Mouse (Mus musculus): ENCODE measurements around the gene Tmem38a.

Gene Tmem38a

GRCm38 (mm10) chr8:72571611-72572473, at the start of gene Tmem38a:
Gene Tmem38a, plus strand, starts transcription at chr8:72572055.
- in situ Hi-C loops (cut with MboI, MseI), result loop anchor here in 1 of 2 experiments (10.0 kb wide), 1 partner anchor 783 kb away; the partner anchor contains the start of gene Large1

GRCm38 (mm10) chr8:72532103-72532502, 39.8 kb upstream of the Tmem38a start:
- in situ Hi-C loops (cut with MboI, MseI), result no loop called here

- in situ Hi-C loops (cut with MboI, MseI), result no loop called here
These were observed 37.0 kb upstream of the Tmem38a start for GRCm38 (mm10) chr8:72534888-72535287.

- in situ Hi-C loops (cut with MboI, MseI), result no loop called here
These were observed 32.6 kb upstream of the Tmem38a start for GRCm38 (mm10) chr8:72539234-72539633.

GRCm38 (mm10) chr8:72547122-72547801, 24.6 kb upstream of the Tmem38a start:
- in situ Hi-C loops (cut with MboI, MseI), result loop anchor here in 1 of 2 experiments (5.0 kb wide), 1 partner anchor 50 kb away; no protein-coding TSS in a partner anchor

GRCm38 (mm10) chr8:72547802-72548643, 23.8 kb upstream of the Tmem38a start, which contains the start of gene Med26:
Gene Med26, minus strand, starts transcription at chr8:72548270.
- in situ Hi-C loops (cut with MboI, MseI), result loop anchor here in 1 of 2 experiments (5.0 kb wide), 1 partner anchor 51 kb away; no protein-coding TSS in a partner anchor

- in situ Hi-C loops (cut with MboI, MseI), result loop anchor here in 1 of 2 experiments (5.0 kb wide), 1 partner anchor 51 kb away; no protein-coding TSS in a partner anchor
These were observed 23.1 kb upstream of the Tmem38a start for GRCm38 (mm10) chr8:72548644-72549313.

- in situ Hi-C loops (cut with MboI, MseI), result loop anchor here in 1 of 2 experiments (5.0 kb wide), 1 partner anchor 52 kb away; no protein-coding TSS in a partner anchor
These were observed 22.5 kb upstream of the Tmem38a start for GRCm38 (mm10) chr8:72549314-72549892.

GRCm38 (mm10) chr8:72555770-72556169, 16.1 kb upstream of the Tmem38a start:
- in situ Hi-C loops (cut with MboI, MseI), result no loop called here

GRCm38 (mm10) chr8:72561111-72561689, 10.7 kb upstream of the Tmem38a start:
- in situ Hi-C loops (cut with MboI, MseI), result no loop called here

- in situ Hi-C loops (cut with MboI, MseI), result loop anchor here in 1 of 2 experiments (5.0 kb wide), 1 partner anchor 156 kb away; the partner anchor contains the start of gene Sin3b
These were observed 5.9 kb upstream of the Tmem38a start for GRCm38 (mm10) chr8:72565970-72566369.

GRCm38 (mm10) chr8:72570633-72571610, 933 bp upstream of the Tmem38a start, which contains the start of gene Smim7:
Gene Smim7, minus strand, starts transcription at chr8:72571088.
- in situ Hi-C loops (cut with MboI, MseI), result loop anchor here in 1 of 2 experiments (10.0 kb wide), 1 partner anchor 784 kb away; the partner anchor contains the start of gene Large1

- in situ Hi-C loops (cut with MboI, MseI), result loop anchor here in 1 of 2 experiments (10.0 kb wide), 1 partner anchor 782 kb away; the partner anchor contains the start of gene Large1
These were observed 652 bp downstream of the Tmem38a start for GRCm38 (mm10) chr8:72572507-72572906.

GRCm38 (mm10) chr8:72573450-72573849, 1.6 kb downstream of the Tmem38a start:
- in situ Hi-C loops (cut with MboI, MseI), result loop anchor here in 1 of 2 experiments (10.0 kb wide), 1 partner anchor 781 kb away; the partner anchor contains the start of gene Large1

- in situ Hi-C loops (cut with MboI, MseI), result loop anchor here in 1 of 2 experiments (10.0 kb wide), 1 partner anchor 779 kb away; the partner anchor contains the start of gene Large1
These were observed 4.1 kb downstream of the Tmem38a start for GRCm38 (mm10) chr8:72575915-72576314.

GRCm38 (mm10) chr8:72577266-72577665, 5.4 kb downstream of the Tmem38a start:
- in situ Hi-C loops (cut with MboI, MseI), result loop anchor here in 1 of 2 experiments (10.0 kb wide), 1 partner anchor 778 kb away; the partner anchor contains the start of gene Large1

GRCm38 (mm10) chr8:72577941-72578340, 6.1 kb downstream of the Tmem38a start:
- in situ Hi-C loops (cut with MboI, MseI), result loop anchor here in 1 of 2 experiments (10.0 kb wide), 1 partner anchor 777 kb away; the partner anchor contains the start of gene Large1

GRCm38 (mm10) chr8:72579374-72579773, 7.5 kb downstream of the Tmem38a start:
- in situ Hi-C loops (cut with MboI, MseI), result loop anchor here in 1 of 2 experiments (10.0 kb wide), 1 partner anchor 775 kb away; the partner anchor contains the start of gene Large1
